Mouse (Mus musculus) CD4-positive, CD25-positive, alpha-beta regulatory T cell, adult 2 months (primary cell): ENCODE data around the gene Tpst1.

Experiments used
- DNase-seq: peaks from one replicate; pipeline ENCODE4 v3.0.0-alpha.2; 2012; ENCODE audit warnings: low read depth, low spot score

The Tpst1 gene

DNA sequence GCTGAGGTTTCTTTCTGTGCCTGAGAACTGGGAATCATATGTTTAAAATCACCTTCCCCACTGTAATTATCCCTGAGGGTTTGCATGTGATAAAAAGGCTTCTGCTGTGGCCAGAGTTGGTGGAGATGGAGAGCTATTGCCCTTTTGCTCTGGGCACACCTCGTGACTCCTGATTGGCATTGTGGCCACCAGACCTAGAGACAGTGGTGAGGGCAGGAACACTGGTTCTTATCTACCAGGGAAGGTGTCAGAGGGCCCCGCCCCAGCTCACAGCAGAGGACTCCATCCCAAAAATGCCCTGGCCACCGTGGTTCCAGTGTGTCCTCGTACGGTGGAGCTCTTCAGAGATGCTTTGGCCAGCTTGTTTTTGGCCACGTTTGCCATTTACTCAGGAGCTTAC lies 20.2 kb upstream of the Tpst1 start:
- no peak for DNase-seq

DNA sequence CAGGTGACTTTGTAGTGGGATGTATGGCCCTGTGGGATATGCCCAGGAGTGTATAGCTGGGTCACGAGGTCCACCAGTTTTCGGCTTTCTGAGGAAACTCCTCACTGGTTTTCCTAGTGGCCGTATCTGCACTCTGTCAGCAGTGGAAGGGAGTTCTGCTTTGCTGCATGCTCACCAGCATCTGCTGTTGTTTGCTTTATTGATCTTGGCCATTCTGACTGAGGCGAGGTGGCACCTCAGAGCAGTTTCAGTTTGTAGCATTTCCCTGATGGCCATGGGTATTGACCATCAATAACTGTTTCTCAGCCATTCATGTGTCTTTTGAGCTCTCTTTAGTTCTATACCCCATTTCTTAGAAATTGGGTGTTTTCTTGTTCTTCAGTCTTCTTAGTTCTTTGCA lies 17.4 kb upstream of the Tpst1 start:
- no peak for DNase-seq

DNA sequence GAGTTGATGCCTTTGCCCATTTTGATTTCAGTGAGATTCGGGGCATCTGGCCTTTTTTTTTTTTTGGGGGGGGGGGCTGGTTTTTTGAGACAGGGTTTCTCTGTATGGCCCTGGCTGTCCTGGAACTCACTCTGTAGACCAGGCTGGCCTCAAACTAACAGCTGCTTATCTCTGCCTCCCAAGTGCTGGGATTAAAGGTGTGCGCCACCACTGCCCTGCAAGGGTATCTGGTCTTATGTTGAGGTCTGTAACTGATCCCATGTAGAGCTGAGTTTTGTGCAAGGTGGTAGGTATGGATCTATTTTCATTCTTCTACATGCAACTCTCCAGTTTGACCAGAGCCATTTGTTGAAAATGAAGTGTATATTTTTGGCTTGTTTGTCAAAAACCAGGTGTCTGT lies 16.8 kb upstream of the Tpst1 start:
- DNase-seq, result no peak

DNA sequence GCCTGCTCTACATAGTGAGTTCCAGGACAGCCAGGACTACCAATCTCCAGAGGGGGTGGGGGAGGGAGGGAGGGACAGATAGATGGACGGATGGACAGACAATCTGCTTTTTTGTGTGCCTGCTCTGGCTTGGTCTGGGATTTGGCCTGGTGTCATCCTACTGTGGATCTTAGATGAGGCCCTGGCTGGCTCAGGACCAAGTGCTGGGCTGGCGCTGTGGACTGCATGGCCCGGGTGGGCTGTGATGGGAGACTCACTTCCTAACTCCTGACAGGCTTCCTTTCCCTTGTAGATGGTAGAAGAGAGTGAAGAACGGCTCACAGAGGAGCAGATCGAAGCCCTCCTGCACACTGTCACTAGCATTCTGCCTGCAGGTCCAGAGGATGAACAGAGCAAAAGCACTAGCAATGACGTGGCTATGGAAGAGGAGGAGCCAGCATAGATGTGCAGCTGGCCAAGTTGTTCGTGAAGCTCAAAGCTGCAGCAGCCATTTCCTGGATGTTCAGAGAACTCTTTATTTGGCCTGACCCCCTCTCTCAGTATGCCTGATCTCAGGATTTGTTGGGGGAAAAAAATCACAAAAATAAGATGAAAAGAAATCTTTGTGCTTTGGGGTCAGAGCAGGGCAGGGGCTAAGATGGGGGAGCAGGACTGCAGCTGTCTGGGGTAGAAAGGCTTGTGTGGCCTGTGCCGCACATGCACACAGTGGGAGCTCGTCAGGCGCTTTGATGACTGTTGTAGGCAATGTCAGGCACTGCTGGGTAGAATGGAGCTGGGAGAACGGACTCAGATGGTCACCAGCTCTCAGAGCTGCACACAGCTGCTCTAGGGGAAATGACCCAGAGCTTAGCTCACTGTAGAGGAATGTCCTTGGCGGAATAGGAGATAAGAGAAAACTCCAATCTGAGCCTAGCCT lies 13.5 kb upstream of the Tpst1 start:
- DNase-seq, result no peak

DNA sequence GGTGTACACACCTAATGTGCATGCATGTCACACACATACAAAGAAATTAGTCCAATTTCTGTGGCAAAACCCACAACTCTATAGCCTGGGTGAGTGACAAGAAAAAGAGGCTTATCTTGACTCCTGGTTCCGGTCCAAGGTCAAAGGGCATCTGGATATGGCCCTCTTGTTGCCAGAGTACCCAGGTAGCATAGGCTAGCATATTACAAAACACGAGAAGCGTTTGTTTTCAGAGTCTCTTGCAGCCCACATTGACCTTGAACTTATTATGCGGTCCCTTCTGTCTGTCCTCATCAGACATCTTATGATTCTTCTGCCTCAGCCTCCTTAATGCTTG lies 12.8 kb upstream of the Tpst1 start:
- DNase-seq, result no peak

DNA sequence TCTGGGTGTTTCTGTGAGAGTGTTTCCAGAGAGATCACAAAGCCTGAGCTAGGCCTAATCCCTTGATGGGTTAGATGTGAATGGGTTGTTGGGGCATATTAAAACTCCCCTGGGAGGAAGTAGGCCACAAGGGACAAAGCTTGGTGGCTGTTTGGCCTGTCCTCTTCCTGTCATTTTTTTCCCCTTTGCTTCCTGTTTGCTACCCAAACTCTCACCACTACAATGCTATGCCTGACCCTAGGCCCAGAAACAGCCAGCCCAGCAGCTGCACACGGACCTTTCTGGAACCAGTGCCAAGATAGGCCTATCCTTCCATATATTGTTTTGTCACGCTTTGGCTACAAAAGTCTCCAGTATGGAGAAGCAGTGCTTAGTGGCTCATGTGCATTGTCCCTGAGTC lies 11.0 kb upstream of the Tpst1 start:
- no peak for DNase-seq

DNA sequence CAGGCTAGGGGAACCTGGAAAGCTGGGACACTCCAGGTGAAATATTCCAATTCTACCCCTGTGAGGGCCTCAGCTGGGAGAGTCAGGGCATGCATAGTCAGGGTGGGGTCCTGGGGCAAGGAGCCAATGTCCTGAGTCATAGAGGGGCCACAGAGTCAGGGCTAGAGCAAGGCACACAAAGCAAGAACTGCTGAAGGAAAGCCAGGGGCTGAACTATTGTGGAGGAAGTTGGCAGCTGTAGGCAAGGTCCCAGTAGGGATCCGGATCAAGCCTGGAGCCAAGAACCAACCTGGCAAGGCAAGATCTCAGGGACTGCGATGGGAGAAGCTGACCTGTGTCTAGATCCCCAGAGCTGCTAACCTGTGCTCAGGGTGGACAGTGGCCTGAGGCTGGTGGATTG lies 9.4 kb upstream of the Tpst1 start:
- DNase-seq, result no peak

DNA sequence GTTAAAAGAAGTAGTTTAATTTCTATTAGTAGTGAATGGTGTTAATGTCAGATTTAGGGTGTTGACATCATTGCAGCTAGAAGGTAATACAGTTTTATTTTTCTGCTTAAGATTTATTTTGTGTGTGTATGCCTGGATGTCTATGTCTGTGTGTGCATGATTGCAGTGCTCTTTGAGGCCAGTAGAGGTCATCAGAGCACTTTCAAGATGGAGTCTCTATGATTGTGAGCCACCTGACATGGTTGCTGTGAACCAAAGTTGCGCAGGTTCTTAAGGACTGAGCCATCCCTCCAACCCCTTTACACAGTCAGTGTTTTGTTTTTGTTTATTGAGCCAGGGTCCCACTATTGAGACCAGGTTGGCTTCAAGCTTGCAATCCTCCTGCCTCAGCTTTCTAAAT lies 7.5 kb upstream of the Tpst1 start:
- peak; percentile 50 for DNase-seq

DNA sequence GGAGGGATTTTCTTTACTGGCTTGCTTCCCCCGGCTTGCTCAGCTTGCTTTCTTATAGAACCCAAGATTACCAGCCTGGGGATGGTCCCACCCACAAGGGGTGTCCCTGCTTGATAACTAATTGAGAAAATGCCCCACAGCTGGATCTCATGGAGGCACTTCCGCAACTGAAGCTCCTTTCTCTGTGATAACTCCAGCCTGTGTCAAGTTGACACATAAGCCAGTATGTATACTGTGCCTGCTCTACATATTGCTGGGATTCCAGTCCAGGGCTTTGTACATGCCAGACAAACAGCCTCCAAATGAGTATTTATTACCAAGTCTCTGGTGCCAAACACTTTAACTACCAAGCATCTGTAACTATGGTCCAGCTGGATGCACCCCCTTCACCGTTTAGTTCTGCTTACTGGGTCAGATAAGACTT lies 5.3 kb upstream of the Tpst1 start:
- no peak for DNase-seq

DNA sequence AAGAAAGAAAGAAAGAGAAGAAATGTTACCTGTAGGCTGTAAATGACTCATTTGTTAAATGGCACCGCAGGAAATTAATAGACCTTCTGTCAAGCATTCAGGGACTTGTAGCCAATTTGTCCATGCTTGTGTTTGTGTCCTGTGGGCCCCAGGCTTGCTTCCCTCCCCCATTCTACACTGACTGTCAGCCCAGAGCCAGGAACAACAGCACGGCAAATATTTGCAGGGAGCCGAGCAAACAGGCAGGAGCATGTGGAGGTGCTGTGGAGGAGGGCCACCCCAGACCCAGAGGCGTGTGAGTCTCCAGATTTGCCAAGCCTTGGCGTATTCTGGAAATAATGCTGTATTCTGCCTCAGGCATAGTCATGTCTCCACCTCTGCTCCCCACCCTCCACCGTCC lies 1.4 kb downstream of the Tpst1 start:
- DNase-seq, result no peak

DNA sequence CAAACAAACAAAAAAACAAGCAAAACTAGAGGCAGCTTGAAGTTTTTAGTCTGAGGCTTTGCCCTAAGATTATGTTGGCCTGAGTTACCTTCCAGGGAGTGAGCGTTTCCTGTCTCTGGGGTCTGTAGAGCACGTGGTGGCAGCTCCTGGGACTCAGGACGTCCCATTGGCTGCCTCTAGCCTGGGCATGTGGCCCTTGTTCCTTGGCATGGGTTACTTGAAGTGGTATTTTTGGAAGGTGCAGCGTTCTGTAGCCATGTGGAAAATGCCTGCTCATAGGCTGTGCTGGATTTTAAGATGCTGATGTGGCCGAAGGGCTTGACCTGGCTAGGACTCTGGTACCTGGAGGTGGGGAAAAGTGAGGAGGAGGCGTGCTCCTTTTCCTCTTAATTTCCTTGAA lies 3.3 kb downstream of the Tpst1 start:
- no peak for DNase-seq

DNA sequence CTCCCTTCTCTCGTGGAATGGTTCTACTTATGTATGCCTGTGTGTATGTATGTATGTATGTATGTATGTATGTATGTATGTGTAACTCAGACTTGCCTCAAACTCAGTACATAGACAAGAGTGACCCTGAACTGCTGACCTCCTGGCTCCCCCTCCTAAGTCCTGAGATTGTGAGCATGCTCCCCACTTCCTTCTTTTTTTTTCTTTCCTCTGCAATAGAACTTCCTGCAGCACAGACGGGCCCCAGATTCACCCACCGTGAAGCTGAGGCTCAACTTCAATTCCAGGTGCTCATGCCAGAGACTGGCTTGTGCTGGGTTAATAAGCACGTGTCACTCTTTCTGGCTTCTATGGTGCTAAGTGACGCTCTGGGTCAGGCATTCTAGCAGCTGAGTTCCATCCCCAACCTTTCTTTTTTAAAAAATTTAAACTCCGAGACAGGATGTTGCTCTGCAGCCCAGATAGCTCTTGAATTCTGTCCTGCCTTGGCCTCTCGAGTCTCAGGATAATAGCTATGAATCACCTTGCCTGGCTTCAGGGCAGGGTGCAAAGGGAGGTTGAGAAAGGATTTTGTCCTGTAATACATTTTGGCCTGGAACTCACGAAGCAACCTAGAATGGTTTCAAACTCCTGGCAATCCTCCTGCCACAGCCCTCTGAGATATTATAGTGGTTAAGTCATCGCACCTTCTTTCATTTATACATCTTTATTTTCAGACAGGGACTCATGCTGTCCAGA lies 5.1 kb downstream of the Tpst1 start:
- no peak for DNase-seq

DNA sequence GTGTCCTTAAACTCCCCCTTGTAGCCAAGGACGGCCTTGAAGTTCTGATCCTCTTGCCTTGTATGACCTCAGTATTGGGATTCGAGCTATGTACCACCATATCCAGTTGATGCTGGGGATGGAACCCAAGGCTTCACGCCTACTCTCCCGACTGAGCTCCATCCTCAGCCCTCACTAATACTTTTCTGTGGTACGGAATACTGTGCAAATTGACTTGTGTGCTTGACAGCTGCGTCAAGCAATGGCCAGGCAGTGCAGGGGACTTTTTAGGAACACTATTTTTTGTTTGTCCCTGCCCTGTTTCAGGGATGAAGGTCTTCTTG lies 5.7 kb downstream of the Tpst1 start:
- no peak for DNase-seq

DNA sequence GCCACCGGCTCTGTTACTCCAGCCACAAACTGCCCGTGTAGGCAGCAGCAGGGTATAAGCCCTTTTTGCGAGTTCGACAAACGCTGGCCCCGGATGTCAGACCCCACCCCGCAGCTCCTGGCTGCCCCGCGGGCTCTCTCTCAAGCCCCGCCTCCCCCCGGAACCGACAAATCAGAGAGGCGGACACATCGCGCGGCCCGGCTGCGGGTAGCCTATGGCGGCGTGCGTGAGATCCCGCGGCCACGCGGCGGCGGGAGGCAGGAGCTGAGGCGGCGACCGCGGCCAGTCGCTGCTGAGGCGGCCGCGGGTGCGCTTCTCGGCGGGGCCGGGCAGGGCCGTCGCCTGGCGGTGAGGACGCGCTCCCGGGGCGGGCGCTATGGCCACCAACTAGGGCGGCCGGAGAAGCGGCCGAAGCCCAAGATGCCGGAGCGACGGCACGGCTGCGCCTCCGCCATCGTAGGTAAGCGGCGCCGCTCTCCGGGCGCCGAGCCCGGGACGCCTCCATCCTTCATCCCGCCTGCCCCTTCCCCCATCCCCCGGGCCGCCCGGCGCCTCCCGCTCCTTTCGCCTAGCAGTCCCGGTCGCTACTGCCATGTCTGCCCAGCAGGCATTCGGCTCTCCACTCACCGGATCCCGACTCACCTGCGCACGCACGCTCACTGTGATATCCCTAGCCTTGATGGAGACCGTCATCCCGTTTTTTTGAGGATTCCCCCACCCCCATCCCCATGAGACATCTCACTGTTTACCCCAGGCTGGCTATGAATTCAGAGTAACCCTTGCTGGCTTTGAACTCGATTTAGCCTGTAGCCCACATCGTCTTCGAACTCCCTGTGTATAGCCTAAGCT lies 6.3 kb downstream of the Tpst1 start:
- peak; percentile 92 for DNase-seq

DNA sequence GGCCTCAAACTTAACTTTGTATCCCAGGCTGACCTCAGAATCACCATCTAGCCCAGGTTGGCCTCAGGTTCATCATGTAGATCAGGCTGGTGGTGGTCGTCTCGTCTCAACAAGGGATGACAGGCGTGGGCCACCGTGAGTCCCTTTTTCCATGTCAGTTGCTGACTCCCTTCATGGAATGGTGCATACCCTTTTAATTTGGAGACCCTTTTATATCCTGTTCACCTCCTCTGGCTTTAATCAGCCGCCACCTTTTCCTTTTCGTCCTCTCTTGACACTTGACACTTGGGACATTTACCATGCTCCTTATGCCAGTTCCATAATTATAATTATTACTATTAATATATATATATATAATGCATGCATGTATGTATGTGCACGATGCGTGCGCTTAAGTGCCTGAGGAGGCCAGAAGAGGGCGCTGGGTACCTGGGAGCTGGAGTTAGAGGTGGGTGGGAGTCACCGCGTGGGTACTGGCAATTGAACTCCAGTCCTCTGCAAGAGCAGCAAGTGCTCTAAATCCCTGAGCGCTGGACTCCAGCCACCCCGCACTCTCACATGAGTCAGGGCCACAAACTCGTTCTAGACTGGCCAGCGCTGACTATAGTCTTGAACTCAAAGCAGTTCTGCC lies 7.0 kb downstream of the Tpst1 start:
- DNase-seq, result peak; percentile 52

DNA sequence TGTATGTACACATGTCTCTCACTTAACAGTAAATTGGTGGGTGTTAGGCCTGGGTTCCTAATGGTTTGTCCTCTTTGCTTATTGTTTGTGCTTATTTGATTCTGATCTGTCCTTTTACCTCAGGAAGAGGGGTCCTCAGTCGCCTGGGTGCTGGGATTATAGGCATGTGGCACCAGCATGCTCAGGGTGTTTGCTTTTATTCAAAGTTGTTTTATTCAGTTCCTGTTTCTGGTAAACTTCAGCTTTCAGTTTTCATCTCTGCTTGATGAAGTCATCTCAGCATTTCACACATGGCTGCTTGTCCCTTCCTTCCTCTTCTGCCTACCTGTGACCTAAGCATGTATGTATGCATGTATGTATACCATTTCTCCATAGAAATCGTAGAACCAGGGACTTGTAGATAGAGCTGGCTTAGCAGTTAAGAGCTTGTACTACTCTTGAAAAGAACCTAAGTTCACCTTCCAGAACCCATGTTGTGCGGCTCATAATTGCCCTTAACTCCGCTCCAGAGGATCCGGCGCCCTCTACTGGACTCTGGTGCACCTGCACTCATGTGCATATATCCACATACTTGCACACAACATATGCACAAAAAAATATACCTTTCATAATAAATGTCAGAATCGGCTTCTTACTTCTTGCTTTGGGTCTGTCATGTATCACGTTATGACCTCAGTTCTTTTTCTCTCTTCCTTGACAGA lies 8.2 kb downstream of the Tpst1 start:
- peak; percentile 49 for DNase-seq

DNA sequence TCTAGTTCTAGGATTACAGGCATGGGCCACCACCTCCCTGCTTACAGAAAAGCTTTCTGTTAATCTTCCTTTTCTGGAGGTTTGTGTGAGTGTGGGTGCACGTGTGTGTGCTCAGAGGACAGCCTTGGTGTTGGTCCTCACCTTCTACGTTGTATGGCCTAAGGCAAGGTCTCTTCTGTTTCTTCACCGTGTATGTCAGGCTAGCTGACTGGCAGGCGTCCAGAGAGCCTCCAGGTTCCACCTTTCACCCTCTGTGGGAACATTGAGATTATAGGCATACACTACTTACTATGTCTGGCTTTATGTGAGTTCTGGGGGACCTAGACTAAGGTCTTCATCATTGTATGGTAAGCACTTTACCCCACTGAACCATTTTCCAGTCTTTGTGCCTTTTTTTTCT lies 9.3 kb downstream of the Tpst1 start:
- DNase-seq, result no peak

DNA sequence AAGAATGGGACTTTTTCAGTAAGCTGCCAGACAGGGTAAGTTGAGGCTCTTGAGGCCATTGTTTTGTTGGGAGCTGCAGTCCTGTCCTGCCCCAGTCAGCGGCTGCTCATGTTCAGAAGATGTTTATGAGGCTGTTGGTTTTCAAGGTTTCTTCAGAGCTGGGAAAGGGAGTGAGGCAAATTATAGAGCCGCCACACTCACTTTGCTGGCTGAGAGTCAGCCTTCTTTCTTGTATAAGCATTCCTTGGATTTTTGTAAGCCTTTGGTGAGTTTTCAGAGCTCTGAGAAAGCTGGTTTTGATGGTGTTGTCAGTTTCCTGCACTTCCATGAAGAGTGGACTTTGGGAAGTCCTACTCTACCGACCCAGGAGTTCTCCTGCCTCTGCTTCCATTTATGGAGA lies 11.1 kb downstream of the Tpst1 start:
- DNase-seq, result no peak

DNA sequence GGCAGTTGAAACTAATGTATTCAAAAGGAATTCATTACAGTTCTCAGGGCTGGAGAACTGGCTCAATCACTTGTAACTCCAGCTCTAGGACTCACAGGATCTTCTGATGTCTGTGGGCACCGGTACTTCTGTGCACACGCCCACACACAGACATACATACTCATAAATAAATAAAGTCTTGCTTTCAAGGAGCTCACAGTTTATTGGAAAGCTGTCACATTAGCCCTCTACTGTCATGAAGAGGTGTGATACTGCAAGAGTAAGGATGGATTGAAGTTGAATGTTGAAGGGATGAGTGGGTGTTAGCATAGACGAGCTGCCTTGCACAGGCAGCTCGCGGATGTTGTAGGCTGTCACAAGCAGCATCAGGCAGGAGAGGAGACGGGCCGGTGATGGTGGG lies 14.9 kb downstream of the Tpst1 start:
- no peak for DNase-seq

DNA sequence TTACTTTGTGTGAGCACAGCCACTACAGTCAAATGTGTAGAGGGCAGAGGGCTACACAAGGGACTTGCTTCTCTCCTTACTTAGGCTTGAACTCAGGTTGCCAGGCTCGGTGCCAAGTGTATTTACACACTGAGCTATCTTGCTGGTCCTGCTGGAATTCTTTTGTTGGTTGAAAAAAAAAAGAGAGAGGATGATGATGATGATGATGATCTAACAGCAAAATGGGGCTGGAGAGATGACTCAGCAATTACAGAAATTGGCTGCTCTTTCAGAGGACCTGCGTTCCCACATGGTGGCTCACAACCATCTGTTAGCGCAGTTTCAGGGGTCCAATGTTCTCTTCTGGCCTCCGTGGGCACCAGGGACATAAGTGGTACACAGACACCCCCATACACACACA lies 15.5 kb downstream of the Tpst1 start:
- no peak for DNase-seq

DNA sequence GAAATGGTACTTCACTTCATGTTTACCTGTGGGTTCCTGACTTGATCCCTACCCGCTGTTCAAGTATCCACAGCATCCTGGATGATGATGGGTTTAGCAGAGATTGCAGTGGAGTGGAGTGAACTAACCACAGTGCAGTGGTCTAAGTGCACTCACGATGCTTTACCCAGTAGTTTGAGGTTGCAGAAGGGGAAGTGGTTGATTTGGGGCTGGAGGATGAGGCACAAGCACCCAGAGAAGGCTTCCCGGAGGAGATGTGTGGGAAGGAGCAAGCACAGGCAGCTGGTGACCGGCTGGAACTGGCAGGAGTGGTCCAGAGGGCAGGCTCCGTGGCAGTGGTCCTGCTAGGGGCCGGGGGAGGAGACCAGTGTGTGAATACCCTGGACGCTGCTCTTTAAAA lies 16.1 kb downstream of the Tpst1 start:
- DNase-seq, result no peak
